Mouse (Mus musculus) spleen, postnatal 36 days (tissue): ENCODE data around the gene Clec1b.

Source experiments
- DNase-seq, 2 experiments: peaks; one replicate each; pipeline ENCODE4 v3.0.0; 2022; ENCODE audit warnings: low spot score in 2 of 2, mixed read lengths in 1 of 2

Gene Clec1b

GRCm38 (mm10) chr6:129396997-129397396, at the start of gene Clec1b:
Gene Clec1b, plus strand, starts transcription at chr6:129397297.
- no peak for DNase-seq

- peak; percentile 49 to 53 for DNase-seq
Measured at GRCm38 (mm10) chr6:129349524-129350352, 47.4 kb upstream of the Clec1b start.

- DNase-seq, result no peak
Measured at GRCm38 (mm10) chr6:129351091-129351490, 46.0 kb upstream of the Clec1b start.

- DNase-seq, result no peak
Measured at GRCm38 (mm10) chr6:129355774-129356173, 41.3 kb upstream of the Clec1b start.

- no peak for DNase-seq
Measured at GRCm38 (mm10) chr6:129356430-129356829, 40.7 kb upstream of the Clec1b start.

DNA sequence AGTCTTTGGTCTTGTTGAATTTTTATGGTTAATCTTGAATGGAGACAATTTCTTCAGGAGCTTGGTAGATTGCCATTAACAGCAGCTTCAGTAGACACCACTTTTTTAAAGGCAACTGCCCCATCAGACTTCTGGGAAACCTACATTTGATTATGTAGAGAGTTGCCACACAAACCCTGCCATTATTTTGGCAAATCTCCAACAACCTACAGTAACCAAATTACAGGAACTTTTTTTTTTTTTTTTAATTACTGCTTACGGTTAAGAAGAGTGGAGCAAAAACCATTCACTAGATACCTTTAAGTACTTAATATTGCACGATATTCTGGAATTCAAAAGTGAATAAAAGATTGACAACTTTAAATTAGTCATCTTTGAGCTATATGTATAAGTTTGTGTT, 37.6 kb upstream of the Clec1b start:
- no peak for DNase-seq

DNA sequence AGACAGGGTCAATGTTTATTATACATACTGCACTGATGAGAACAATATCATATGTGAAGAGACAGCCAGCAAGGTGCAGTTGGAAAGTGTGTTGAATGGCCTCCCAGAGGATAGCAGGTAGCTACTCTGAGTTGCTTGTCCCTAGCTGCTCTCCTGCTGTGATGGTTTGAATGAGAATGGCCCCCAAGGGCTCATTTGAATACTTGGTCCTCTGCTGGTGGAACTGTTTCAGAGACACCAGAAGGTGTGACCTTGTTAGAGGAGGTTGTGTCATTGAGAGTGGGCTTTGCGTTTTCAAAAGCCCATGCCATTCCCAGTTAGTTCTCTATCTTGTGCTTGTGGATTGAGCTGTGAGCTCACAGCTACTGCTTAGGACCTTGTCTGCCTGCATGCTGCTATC, 33.2 kb upstream of the Clec1b start:
- no peak for DNase-seq

DNA sequence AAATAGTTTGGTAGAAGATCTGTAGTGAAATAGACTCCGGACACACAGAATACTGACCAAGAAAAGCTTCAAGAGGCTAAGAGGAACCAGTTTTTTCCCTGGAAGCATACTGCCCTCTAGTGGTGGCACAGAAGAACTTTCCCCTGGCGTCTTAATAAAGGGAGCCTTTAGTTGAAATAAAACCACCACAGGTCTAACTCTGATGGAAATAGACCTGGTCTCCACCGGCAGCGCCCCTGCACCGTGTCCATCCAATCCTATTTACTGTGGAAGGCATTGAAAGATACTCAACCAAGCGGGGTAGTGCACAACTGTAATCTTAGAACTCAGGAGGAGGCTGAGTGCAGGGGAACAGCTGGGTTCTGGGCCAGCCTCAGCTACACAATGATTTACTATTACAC, 31.1 kb upstream of the Clec1b start:
- peak; percentile 47 to 54 for DNase-seq

- DNase-seq, result no peak
Measured at GRCm38 (mm10) chr6:129369374-129370132, 27.5 kb upstream of the Clec1b start.

DNA sequence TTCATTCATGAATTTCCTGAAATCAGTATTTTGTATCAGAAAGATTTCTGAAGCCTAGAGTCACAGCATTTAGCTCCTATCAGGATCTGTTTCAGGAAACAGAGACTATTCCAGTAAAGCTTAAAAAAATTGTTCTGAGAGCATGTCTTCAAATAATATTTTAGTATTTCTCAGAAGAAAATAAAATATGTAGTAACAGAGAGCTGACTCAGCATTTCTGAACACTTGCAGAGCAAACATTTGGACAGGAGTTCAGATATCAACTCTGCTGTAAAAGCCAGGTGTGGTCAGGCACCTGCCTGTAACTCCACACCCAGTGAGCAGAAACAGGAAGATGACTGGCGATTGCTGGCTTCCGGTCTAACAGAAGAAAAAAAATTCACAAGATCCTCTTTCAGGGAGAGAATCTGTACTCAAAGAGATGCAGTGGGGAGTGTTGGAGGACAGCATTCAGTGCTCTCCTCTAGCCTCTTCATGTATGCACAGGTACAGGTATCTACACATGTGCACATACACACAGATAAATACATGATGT, 22.1 kb upstream of the Clec1b start:
- peak; percentile 31 to 43 for DNase-seq

GRCm38 (mm10) chr6:129380454-129380853, 16.6 kb upstream of the Clec1b start:
- no peak for DNase-seq

- no peak for DNase-seq
Measured at GRCm38 (mm10) chr6:129381736-129382135, 15.4 kb upstream of the Clec1b start.

- DNase-seq, result no peak
Measured at GRCm38 (mm10) chr6:129383466-129383865, 13.6 kb upstream of the Clec1b start.

GRCm38 (mm10) chr6:129385000-129385399, 12.1 kb upstream of the Clec1b start:
- DNase-seq, result no peak

DNA sequence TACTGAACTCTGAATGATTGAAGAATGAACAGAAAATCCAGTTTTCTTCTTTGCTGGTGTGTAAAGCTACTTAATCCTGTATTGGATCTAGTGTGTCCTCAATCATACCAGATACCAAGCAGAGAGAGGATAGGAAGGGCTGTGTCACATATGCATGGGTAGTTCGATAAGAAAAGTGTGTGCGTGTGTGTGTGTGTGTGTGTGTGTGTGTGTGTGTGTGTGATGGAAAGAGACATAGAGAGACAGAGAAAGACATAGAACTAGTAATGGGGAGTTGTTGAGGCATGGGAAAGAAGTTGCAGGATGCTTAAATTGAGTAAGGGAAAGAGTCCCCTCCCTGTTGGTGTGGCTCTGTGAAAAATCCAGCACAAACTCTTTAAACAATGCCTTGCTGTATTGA, 11.3 kb upstream of the Clec1b start, which contains the start of gene Clec12b:
Clec12b (minus strand) TSS at position 101 of the 400 bp plus-strand sequence.
- no peak for DNase-seq

DNA sequence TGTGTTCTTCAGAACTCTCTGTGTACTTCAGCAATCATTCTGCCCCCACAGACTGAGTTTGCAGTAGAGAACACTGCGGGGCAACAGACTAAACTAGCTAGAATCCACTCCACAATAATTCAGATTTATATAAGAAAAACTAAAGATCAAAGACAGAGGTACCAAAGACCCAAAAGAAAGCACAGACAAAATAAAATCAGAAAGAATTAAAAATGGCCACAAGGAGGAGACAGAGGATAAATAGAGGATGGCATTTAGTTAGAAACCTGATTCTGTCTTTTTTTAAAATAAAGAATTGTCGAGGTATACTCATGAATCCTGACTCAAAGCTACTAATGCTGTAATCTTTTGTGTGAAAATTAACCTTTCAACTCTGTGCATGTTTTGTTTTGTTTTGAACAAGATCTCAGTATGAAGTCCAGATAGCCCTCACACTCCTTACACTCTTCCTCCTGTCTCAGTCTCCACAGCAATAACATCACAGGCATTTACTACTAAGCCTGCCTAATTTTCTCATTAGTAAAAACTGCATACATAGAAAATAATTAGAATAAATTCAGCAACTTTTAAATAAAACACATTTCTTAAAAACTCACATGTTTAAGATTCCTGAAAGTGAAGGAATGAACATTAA, 3.9 kb upstream of the Clec1b start:
- DNase-seq, result no peak

DNA sequence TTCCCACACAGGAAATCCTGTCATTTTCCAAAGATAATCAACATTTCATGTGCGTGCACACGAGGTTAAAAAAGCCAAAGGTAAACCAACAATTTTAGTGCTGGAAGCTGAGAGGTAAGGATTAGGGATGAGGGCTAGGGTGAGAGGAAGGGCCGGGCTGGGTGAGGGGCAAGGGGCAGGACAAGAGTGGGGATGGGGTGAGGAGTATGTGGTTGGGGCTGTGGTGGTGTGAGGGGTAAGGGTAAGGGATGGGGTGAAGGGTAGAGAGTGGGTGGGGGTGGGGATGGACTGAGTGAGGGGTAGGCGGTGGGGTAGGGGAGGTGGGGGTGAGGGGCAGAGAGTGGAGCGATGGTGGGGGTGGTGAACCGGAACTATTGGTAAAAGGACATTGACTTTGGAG, 3.4 kb upstream of the Clec1b start:
- no peak for DNase-seq

- peak in 1 of 2 experiments; percentile 13 for DNase-seq
Measured at GRCm38 (mm10) chr6:129399945-129400344, 2.8 kb downstream of the Clec1b start.

DNA sequence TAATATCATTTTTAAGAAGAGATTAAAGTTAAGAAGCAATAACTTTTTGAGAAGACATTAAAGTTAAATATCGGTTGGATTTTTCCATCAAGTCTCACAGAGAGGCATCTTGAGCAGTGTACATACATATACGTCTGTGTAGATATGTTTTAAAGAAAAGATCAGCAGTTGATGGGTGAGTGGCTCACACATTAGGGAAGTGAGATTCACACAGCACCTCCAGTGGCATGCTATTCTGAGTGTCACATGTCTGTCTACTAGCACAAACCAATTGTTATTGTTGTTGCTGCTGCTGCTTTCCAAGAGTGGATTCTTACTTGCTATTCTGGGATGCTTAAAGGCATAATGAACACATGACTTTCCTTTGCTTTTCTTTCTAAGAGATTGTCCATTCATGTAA, 5.3 kb downstream of the Clec1b start:
- DNase-seq, result no peak

DNA sequence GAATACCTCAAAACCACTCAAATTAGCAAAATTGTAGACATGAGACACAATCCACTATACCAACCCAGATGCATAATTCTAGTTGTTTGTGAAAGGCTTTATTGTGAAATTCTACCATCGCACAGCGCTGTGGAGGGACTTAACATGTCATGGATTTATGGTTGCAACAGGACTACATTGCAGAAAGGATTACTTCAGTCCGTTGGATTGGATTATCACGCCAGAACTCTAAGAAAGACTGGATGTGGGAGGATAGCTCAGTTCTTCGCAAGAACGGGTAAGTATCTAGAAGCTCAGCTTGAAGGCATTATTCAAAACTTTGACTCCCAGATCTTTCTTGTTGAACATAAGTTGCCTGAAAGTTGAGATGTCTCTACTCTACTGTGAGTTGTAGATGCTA, 6.3 kb downstream of the Clec1b start:
- DNase-seq, result no peak

DNA sequence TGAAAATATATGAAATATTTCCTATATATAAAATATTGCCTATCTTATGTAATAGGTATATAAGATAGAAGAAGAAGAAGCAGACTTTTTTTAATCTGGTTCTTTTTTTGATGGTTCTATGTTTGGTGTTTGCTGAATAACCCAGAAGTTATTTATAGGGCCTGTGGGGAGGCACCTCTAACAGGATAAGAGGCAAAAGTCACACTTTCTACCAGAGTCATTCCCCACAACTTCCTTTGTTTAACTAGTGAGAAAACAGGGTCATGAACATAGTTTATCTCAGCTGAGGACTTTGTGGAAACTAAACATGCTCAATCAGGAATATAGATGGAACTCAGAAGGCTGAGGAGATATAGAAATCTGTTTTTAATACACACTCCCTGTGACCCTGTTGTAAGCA, 8.9 kb downstream of the Clec1b start:
- no peak for DNase-seq

GRCm38 (mm10) chr6:129407324-129407723, 10.2 kb downstream of the Clec1b start:
- DNase-seq, result peak; percentile 2 to 5
